Mouse (Mus musculus) embryonic fibroblast, embryonic 13.5 days (primary cell): Measurements from ENCODE around the gene Tmem132b.

ENCODE experiments used
- CTCF ChIP-seq: IDR thresholded peaks from 2 replicates; pipeline ENCODE4 v1.5.1; 2011; ENCODE audit warnings: mild to moderate bottlenecking, control low read depth, low read length, moderate library complexity, borderline replicate concordance; ENCODE audit not compliant: insufficient read depth
- POLR2A ChIP-seq: IDR thresholded peaks from 2 replicates; pipeline ENCODE4 v1.6.1; 2011; ENCODE audit warnings: low read depth, mild to moderate bottlenecking, control low read depth, low read length, moderate library complexity

DNA sequence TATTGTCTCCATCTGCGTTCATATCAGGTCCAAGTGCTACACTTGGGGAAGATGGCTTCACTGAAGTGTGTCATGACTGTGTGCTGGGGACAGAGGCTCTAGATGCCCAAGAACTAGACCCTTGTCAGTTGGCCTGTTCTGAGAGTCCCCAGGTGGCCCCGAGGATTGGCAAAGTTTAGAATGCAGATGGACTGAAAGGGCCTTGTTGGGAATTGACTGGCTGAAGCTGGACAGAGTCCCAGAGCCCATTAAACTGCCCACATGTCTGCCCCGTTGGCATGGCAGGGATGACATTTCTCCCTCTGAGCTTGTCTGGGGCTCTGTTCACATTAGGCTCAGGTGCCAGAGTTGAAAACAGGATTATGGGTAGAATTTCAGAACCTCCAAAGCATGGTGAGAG, 167.8 kb downstream of the Tmem132b start:
- TF ChIP-seq CTCF, result no peak
- TF ChIP-seq POLR2A, result no peak
